20 mouse cellular contexts compared by ENCODE assay signal in genomic region chr6:120600376-120600775, GRCm38 (mm10).
A peak's percentile ranks its signal among the peaks of the same experiment; 100 is the strongest.
DNase-seq lines count a peak whose midpoint lies in the region; ATAC-seq and TF ChIP-seq lines count a peak whose summit lies in the region.
"Had no signal": no experiment of that assay in that cellular context is flagged by ENCODE, and none has a peak within 500 bp of the region (broad histone marks: within the 10 kb centered on the region; RNA-seq: fewer than 3 reads in every experiment).

No protein-coding gene starts in this region.

- TF ChIP-seq RAD21 in MEL (IDR thresholded peaks at IDR 0.05; ENCODE audit: low read depth, low read length), result no peak

- TF ChIP-seq EP300 in MEL (IDR thresholded peaks at IDR 0.05; ENCODE audit: low read depth in 1 of 2, low read length in 2 of 2), result peak; percentile 68 to 75; a peak in 3 of 4 replicates
- peak; percentile 77 for TF ChIP-seq EP300 in liver, embryonic 14.5 days (IDR thresholded peaks at IDR 0.05; ENCODE audit: low read depth)

- peak overlapping the region; percentile 33 for H3K4me2 ChIP-seq in liver, embryonic 14.5 days (ENCODE audit: low read depth)
- H3K4me2 ChIP-seq: embryonic facial prominence, embryonic 13.5 days; forebrain, embryonic 13.5 days; heart, embryonic 13.5 days; hindbrain, embryonic 12.5 days had no signal

- no peak for TF ChIP-seq POLR2A in MEL (IDR thresholded peaks at IDR 0.05; ENCODE audit: control insufficient read depth in 1 of 2, insufficient read depth in 1 of 2, low read depth in 1 of 2, low read length in 2 of 2, poor library complexity in 1 of 2)

- no peak for TF ChIP-seq CTCF in MEL (IDR thresholded peaks at IDR 0.05 in 2 of 3, conservative IDR thresholded peaks at IDR 0.05 in 1 of 3; ENCODE audit: control insufficient read depth in 1 of 3, insufficient read depth in 1 of 3, low read depth in 2 of 3, low read length in 3 of 3, poor library complexity in 1 of 3, severe bottlenecking in 1 of 3)
- TF ChIP-seq CTCF in liver, embryonic 14.5 days (IDR thresholded peaks at IDR 0.05; ENCODE audit: low read depth), result no peak

- peaks cover 0 to 22% of the 10 kb centered on the region in 2 experiments; a peak in 2 of 4 replicates for H3K36me3 ChIP-seq in MEL (ENCODE audit: control insufficient read depth in 1 of 2, insufficient read depth in 2 of 2, low read length in 2 of 2)
- H3K36me3 ChIP-seq in liver, embryonic 14.5 days (replicated peaks; ENCODE audit: control insufficient read depth, insufficient read depth, low read depth), result no peaks in the 10 kb centered on the region
- H3K36me3 ChIP-seq: embryonic facial prominence, embryonic 13.5 days; heart, embryonic 13.5 days; hindbrain, embryonic 12.5 days had no signal

- 19% methylated on average over 2 of the region's 2 CpGs for WGBS in liver, embryonic 14.5 days (ENCODE audit: insufficient replicate concordance)

- H3K9ac ChIP-seq in MEL (ENCODE audit: control insufficient read depth, low read depth, low read length, poor library complexity, severe bottlenecking), result no peak overlapping the region
- H3K9ac ChIP-seq in liver, embryonic 14.5 days (replicated peaks), result no peak overlapping the region
- H3K9ac ChIP-seq: embryonic facial prominence, embryonic 13.5 days; forebrain, embryonic 13.5 days; heart, embryonic 13.5 days; hindbrain, embryonic 12.5 days had no signal

- no peak overlapping the region for H3K4me3 ChIP-seq in MEL (ENCODE audit: control insufficient read depth in 1 of 2, insufficient read depth in 1 of 2, low read depth in 2 of 2, low read length in 2 of 2)
- no peak overlapping the region for H3K4me3 ChIP-seq in liver, embryonic 14.5 days (ENCODE audit: insufficient read depth in 1 of 2, low read depth in 2 of 2, low read length in 2 of 2)
- H3K4me3 ChIP-seq: embryonic facial prominence, embryonic 13.5 days; forebrain, embryonic 13.5 days; heart, embryonic 13.5 days; hindbrain, embryonic 12.5 days had no signal

- ATAC-seq in liver, embryonic 14.5 days (ENCODE audit: insufficient read depth), result no peak
- 0 out of 2 replicates have a peak, but pooled peaks have one; percentile 27 for ATAC-seq in megakaryocyte progenitor cell, adult 5-6 weeks (replicated peaks; ENCODE audit: poor library complexity)
- ATAC-seq: forebrain, embryonic 13.5 days; hindbrain, embryonic 16.5 days had no signal

- peaks cover 12 to 22% of the 10 kb centered on the region in 2 experiments for H3K4me1 ChIP-seq in MEL (ENCODE audit: control insufficient read depth in 1 of 2, insufficient read depth in 2 of 2, low read length in 2 of 2)
- peaks cover 37 to 51% of the 10 kb centered on the region in 2 experiments for H3K4me1 ChIP-seq in liver, embryonic 14.5 days (replicated peaks; ENCODE audit: control insufficient read depth in 2 of 2, insufficient read depth in 2 of 2, low read length in 1 of 2)
- H3K4me1 ChIP-seq: embryonic facial prominence, embryonic 13.5 days had no signal

- no peak overlapping the region for H3K27ac ChIP-seq in MEL (ENCODE audit: control insufficient read depth, low read depth, low read length)
- H3K27ac ChIP-seq in liver, embryonic 14.5 days, result peak overlapping the region; percentile 73; the same call in 1 of the 2 replicates
- H3K27ac ChIP-seq: embryonic facial prominence, embryonic 13.5 days; forebrain, embryonic 13.5 days; heart, embryonic 13.5 days; hindbrain, embryonic 12.5 days had no signal

- no peaks in the 10 kb centered on the region for H3K9me3 ChIP-seq in MEL (replicated peaks; ENCODE audit: insufficient read depth, low read length)
- H3K9me3 ChIP-seq in liver, embryonic 14.5 days (ENCODE audit: control insufficient read depth, low read length), result peaks cover 2% of the 10 kb centered on the region; the same call in 1 of the 2 replicates
- H3K9me3 ChIP-seq: embryonic facial prominence, embryonic 13.5 days; forebrain, embryonic 13.5 days; heart, embryonic 13.5 days; hindbrain, embryonic 12.5 days had no signal

- H3K79me2 ChIP-seq in MEL (ENCODE audit: control insufficient read depth, insufficient read depth, low read length, poor library complexity), result no peaks in the 10 kb centered on the region

- H3K27me3 ChIP-seq in MEL (ENCODE audit: control insufficient read depth in 1 of 2, insufficient read depth in 2 of 2, low read length in 2 of 2), result no peaks in the 10 kb centered on the region
- no peaks in the 10 kb centered on the region for H3K27me3 ChIP-seq in liver, embryonic 14.5 days (ENCODE audit: control insufficient read depth, insufficient read depth, low read length)
- H3K27me3 ChIP-seq: CH12.LX; embryonic facial prominence, embryonic 13.5 days; forebrain, embryonic 13.5 days; hindbrain, embryonic 12.5 days had no signal

- DNase-seq in MEL (ENCODE audit: low read depth, low spot score), result peak; percentile 67
- DNase-seq in c-Kit-positive CD71-positive TER-119-positive erythroid progenitor cells, embryonic 14.5 days (ENCODE audit: low spot score), result peak; percentile 75
- DNase-seq in liver, embryonic 14.5 days (ENCODE audit: low read depth in 3 of 3, low spot score in 3 of 3), result peak in 2 of 3 experiments; percentile 69 to 76
- no peak for DNase-seq in testis, postnatal 14 days (ENCODE audit: low spot score)
- DNase-seq in frontal cortex, postnatal 14 days (ENCODE audit: low spot score in 2 of 2), result no peak
- DNase-seq: adrenal gland, adult 2 months; adrenal gland, postnatal 36 days; cerebellum, adult 11-12 months; cerebellum, adult 9-10 months; cerebellum, postnatal 36 days; gastrocnemius, postnatal 36 days; heart, adult 11 months; heart, postnatal 4 days had no signal

TF ChIP-seq in MEL, 35 proteins besides CTCF, POLR2A, EP300 and RAD21:
- peak; percentile 74 for TF ChIP-seq GATA1 (IDR thresholded peaks at IDR 0.05; ENCODE audit: low read depth, low read length)
- TF ChIP-seq TCF12 (IDR thresholded peaks at IDR 0.05; ENCODE audit: low read depth, low read length), result peak; percentile 86
- 0 out of 2 replicates have a peak, but pooled peaks have one; percentile 27 for TF ChIP-seq MAX (IDR thresholded peaks at IDR 0.05; ENCODE audit: low read length)
- no peak for TF ChIP-seq POLR2AphosphoS2 (IDR thresholded peaks at IDR 0.05; ENCODE audit: low read length)
- TF ChIP-seq TAL1 (IDR thresholded peaks at IDR 0.05; ENCODE audit: low read length), result peak; percentile 76
- TF ChIP-seq E2F4 (IDR thresholded peaks at IDR 0.05; ENCODE audit: borderline replicate concordance, low read depth, low read length), result no peak
- 0 out of 2 replicates have a peak, but pooled peaks have one; percentile 31 for TF ChIP-seq ETS1 (IDR thresholded peaks at IDR 0.05; ENCODE audit: low read depth, low read length)

Comparison
In these comparisons a context has a peak if more than half of its experiments do, and no peak if none do; other contexts are left out.
1. DNase-seq: peak in MEL (single experiment), c-Kit-positive CD71-positive TER-119-positive erythroid progenitor cells, embryonic 14.5 days (single experiment) and liver, embryonic 14.5 days (2 of 3); none in testis, postnatal 14 days (single experiment) and frontal cortex, postnatal 14 days (0 of 2).